Mouse (Mus musculus): Measurements from ENCODE around the gene Gad2.

Gad2 gene

DNA sequence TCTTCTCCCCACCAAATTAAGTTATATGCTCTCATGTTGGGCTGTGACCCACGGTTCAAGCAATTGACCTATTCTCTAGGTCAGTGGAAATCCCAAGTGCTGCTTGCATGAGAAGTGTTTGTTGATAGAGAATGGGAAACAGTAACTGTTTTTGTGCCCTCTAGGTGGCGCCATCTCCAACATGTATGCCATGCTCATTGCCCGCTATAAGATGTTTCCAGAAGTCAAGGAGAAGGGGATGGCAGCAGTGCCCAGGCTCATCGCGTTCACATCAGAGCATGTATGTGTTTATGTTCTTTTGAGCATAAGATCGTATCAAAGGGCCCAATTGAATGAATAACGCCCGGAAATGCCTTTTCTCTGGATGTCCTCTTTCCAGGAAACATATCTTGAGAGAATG is 12.8 kb downstream of the Gad2 start:
- in situ Hi-C loops (cut with MboI, MseI) = loop anchor here (5.0 to 25.0 kb wide), 2 partner anchors 88 to 228 kb away; no protein-coding TSS in a partner anchor

DNA sequence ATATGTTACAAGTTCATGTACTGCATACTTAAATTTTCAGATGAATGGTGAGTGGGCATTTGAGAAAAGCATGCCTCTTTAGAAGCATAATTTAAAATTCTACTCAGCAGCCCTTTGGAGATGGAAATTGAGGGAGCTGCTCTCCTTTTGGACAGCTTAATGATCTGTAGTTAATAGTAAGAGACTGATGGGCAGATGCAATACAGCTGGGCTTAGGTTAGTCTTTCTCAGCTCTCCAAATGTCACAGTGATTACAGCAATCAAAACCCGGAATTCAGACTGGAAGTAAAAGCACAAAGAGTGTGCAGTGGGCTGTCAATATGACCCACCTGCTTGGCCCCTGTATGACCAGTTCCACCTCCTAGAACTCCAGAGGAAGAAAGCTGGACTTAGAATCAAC is 24.1 kb downstream of the Gad2 start:
- in situ Hi-C loops (cut with MboI, MseI) = loop anchor here (25.0 kb wide), 1 partner anchor 216 kb away; no protein-coding TSS in a partner anchor

DNA sequence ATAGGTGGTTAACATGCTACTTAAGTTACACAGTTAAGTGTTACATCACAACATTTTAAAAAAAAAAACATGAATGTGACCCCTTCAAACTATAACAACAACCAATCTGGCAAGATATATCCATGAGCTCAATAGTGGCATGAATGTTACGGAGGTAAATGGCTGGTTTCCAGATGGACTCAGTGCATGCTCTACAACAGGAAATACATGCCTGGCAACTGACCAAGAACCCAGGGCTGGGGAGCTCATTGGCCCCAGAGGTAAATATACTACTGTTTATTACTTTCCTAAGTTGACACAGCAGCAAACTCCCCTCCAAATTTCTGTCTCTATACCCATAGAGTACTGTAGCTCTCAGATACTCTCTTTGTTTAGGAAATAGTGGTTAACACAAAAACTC is 26.4 kb downstream of the Gad2 start:
- in situ Hi-C loops (cut with MboI, MseI) = loop anchor here (25.0 kb wide), 1 partner anchor 214 kb away; no protein-coding TSS in a partner anchor

DNA sequence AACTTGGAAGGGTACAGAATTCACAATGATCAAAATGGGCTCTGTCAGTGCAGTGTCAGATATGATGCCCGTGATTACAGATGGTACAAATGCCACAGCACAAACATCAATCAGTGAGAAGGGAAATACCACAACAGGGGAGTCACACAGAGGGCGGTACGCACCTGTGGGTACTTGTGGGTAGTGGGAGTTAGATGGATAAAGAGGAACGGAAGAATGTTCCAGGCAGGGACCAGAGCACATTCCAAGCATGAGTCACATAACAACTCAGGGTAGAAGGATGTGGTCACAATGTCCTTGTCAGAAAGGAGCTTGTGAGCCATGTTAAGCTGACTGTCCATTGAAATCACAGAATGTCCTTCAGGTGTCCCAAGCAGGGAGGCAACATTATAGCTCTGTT is 29.8 kb downstream of the Gad2 start:
- in situ Hi-C loops (cut with MboI, MseI) = loop anchor here (10.0 kb wide), 1 partner anchor 57 kb away; no protein-coding TSS in a partner anchor

DNA sequence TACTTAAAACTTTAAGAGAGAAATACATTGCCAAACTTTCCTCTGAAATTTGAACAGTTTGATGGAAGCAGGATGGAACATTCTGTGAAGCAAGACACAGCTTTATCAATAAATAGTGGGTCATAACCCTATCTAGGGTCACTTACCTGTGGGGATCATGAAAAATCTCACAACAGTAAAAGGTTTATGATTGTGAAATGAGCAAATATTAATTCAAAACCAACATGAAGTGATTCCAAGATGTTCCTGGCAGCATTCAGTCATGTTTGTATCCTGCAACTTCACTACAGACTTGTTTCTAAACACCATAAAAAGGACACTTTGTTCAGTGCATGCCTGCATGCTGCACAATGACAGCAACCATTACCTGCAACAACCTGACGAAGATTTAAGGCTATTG is 41.7 kb downstream of the Gad2 start:
- in situ Hi-C loops (cut with MboI, MseI) = loop anchor here (10.0 kb wide), 1 partner anchor 1659 kb away; no protein-coding TSS in a partner anchor

DNA sequence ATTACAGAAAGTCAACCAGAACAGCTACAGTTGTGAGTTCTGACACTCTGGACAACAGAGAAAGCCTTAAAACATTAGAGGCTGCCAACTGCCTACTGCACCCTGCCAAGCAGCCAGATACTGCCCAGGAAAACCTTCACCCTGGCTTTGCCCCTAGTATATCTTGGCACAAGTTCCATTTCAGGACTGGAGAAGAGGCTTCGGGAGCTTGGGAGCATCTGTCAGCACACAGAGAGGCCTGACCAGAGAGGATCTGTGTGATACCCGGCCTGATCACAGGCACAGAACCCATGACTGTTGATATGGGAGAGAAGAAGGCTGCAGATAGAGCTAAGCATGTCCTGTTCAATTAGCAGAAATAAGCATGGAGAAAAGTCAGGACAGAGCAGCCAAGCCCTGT is 48.4 kb downstream of the Gad2 start:
- in situ Hi-C loops (cut with MboI, MseI) = no loop called here

DNA sequence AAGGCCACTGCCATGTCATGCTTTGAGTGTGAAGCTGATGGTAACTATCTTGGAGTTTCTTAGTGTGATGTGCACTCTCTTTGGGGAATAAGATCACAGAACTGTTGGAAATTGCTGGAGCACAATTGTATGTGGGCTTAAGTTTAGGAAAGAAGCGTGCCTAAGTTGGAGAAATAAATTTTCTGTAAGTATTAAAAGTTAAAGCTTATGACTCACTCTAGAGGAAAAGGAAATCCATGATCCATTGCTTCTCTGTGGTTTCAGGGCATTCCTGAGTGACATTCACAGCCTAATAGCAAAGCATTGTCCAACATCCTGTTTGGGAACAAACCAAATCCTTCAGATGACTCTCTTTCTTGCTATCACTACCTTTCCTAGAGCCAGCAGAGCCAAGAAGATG is 49.3 kb downstream of the Gad2 start:
- in situ Hi-C loops (cut with MboI, MseI) = no loop called here

DNA sequence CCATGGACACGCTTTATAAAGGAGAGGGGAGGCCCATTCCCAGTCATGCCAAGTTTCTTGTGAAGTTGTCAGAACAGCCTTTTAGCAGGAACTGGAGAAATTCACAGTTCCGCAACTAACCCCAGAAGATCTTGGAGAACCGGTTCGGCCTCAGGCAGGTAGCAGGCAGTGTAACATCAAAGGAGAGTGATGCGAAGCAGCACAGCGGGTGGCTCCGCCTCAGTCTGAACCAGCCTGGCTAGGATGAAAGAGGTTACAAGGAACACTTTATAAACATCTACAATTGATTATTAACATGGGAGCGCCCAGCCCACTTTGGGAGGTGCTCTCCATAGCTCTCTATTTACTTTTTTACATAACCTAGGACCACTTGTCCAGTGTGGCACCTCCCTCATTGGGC is 55.1 kb downstream of the Gad2 start:
- in situ Hi-C loops (cut with MboI, MseI) = no loop called here

DNA sequence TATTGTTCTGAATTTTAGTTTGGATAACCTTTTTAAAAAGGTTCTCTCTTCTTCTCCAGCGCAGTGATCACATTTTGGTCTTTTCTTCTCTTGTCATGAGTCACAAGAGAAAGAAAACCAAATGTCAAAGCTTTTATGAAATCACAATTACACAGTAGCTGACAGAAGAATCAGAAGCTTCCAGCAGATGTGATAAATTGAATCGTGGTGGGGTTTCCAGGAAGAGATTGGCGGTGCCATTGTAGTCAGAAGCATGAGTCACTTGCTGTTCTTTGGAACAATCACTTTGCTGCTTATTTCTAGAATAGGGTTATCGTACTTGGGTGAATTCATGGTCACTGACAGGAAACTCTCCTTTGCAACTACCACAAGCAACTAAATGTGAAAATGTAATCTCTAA is 57.9 kb downstream of the Gad2 start:
- in situ Hi-C loops (cut with MboI, MseI) = no loop called here

DNA sequence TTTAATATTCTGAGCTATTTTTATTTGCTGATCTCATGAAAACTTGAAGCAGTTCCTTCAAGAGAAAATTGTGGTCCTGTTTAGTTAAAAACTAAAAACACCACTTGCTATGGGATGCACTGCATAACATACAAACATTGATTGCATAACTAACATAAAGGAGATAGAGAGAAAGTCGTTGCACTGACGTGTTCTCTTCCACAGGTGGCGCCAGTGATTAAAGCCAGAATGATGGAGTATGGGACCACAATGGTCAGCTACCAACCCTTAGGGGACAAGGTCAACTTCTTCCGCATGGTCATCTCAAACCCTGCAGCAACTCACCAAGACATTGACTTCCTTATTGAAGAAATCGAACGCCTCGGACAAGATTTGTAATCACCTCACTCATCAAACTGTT is 68.0 kb downstream of the Gad2 start:
- in situ Hi-C loops (cut with MboI, MseI) = no loop called here

DNA sequence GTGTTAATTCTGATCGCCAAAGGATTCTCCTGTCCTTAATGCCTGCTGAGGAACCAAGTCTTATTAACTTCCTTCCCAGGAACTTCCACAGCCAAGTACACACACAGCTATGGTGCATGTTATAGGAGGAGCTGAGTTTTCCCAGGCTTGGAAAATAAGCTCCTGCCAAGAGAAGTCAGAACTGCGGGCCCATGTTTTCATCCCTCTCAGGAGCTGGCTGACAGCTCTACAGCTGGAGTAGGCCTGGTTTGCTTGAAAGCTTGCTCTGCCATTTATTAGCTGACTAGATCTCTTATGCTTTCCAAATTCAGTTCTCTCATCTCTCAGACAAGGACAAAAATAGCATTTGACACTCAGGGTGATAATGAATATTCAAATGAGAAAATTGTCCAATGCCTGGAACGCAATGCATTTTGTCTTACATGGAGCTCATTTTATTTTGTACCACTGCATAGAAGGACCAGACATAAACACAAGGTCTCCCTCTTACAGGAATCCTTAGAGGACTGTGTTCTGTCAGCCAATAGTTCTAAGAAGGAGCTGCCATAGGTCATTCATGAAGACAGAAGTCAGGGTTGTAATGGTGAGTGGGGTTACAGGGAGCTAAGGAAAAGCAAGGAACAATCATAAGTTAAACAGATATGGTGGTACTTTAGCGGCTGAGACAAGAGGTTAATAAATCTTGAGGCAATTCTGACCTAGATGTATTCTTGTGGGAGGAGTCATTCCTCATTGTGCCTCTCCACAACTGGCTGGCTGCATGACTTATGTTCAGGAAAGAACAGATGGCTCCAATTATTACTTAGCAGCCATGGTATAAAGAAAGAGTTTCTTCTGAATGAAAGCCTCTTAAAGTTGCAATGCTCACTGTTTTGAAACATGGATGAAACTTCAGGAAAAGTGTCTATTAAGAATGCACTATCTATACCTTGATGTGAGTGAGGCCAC is 83.0 kb downstream of the Gad2 start:
- in situ Hi-C loops (cut with MboI, MseI) = loop anchor here (5.0 kb wide), 1 partner anchor 288 kb away; no protein-coding TSS in a partner anchor

DNA sequence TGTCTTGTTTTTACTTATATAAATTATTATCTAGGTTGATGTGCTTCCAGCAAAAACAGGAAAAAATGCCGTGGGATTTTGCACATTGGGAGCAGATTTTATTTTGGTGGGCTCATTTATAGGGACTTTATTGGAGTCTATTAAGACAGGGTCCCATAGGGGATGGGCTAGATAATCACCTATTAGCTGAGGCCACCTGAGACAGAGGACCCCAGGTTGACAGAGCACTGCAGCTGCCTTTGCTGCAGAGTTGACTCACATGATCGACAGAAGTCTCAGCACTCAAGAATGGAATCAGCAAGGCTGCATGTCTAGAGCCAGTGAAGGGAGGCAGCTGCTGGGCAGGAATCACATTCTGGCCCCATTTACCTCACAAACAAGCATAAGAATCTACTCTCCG is 84.2 kb downstream of the Gad2 start:
- in situ Hi-C loops (cut with MboI, MseI) = no loop called here

DNA sequence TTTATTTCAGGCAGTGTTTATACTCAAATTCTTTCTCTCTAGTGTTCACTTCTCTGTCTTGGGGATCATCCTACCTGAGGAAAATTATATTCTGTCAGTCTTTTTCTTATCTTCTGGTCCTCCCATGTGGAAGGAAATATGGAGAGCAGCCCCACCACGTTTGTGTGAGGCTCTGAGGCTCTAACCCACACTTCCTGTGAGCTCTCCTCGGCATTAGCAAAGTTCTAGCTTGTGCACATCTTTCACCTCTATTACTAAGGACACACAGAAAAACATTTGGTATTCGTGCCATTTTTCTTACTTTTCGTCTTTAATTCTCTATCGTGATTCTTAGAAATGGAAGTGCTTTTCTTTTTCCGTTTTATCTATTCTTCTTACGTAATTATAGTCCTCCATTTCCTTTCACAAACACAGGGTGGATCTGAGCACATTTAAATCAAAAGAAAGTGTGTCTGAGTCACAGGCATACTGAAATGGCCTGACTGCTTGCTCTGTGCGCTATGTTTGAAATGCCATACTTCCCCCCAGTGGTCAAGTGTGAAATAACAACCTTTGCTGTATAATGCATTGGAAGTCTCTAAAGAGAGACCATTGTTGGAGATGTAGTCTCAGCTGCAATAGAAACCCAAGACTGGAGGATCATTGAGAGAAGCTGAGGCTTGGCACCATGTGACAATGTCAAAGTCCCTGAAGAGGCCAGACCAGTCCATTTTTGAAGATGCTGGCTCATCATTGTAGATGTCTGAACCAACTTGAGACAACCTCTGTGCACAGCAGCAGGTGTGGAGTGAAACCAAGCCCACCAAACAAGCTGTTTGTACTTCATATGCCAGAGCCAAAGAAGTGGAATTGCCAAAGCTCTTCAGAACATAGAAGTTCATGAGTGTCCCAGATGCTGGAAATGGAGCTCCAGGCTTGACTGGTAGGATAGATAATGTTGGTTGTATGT is 99.8 kb downstream of the Gad2 start:
- in situ Hi-C loops (cut with MboI, MseI) = loop anchor here (5.0 to 10.0 kb wide), 2 partner anchors 89 to 757 kb away; no protein-coding TSS in a partner anchor

DNA sequence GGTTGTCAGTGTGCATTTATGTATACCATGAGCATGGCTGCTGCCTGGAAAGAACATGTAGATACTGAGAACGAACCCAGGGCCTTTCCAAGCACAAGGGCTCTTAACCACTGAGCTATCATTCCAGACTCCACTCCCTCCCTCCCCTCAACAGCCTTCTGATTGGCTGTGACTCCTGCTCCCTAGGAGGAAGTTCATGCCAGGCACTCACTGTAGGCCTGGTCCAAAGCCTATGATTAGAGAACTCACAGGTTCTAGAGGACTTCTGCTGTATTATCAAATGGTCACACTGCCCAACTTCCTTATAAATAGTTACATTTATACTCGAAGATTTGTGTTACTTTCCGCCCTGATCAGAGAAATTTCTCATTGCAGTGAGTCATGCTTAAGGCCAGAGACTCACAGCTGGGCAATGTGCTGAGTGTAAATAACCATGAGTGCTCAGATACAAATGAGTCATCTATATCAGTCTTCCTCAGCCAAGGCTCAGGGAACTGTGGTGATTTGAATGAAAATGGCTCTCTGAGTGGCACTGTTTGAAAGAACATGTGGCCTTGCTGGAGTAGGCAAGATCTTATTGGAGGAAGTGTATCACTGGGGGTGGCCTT is 102.0 kb downstream of the Gad2 start:
- in situ Hi-C loops (cut with MboI, MseI) = loop anchor here (5.0 to 10.0 kb wide), 2 partner anchors 92 to 759 kb away; no protein-coding TSS in a partner anchor

DNA sequence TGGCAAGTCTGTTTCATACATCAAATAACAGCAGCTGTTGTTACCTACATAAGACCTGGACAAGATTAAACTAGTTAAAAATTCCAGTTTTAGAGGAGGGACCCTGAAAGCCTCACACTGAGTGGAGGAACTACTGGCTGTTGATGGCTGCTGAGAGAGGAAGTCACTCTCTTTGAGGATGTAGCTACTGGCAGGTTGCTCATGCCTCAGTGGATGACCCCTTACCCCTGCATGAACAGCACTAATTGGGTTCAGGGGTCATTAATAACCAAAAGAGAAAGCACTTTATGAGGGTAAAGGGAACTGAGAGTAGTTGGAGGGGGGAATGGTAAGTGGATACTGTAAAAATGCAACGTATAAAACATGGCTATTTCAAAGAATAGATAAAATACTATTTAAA is 105.1 kb downstream of the Gad2 start:
- in situ Hi-C loops (cut with MboI, MseI) = loop anchor here (10.0 kb wide), 1 partner anchor 762 kb away; no protein-coding TSS in a partner anchor

DNA sequence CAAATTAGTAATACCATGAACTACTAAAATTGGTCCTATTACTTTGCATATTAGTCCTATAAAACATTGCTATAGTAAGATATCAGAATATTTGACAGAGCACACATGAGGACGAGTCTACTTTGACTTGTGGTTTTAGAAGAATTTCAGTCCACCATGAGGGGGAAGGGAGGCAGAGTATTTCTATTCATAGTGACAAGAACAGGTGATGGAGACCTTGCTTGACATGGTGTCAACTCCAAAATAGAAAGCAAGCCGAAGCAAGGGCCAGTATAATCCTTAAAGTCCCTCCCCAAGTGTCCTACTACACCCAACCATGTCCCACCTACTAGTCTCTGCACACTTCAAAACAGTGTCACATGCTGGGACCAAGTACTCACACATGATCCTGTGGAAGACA is 114.1 kb downstream of the Gad2 start:
- in situ Hi-C loops (cut with MboI, MseI) = loop anchor here (5.0 kb wide), 1 partner anchor 594 kb away; no protein-coding TSS in a partner anchor

DNA sequence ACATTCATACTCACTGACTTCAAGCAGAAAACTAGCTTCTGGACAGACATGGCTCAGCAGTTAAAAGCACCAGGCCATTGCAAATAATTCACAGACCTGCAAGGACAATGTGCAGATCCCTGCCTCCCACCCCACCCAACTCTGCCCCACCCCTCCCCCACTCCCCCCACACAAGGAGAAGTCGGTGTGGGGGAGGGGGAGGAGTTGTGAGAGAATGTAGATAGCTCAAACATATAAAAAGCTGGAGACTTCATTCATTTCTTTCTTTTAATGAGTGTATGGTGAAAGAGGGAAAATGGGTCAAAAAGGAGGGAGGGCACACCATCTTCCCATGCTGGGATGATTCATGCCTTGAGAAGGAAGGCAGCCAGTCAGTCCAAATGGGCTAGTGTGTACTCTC is 117.4 kb downstream of the Gad2 start:
- in situ Hi-C loops (cut with MboI, MseI) = loop anchor here (5.0 kb wide), 1 partner anchor 597 kb away; no protein-coding TSS in a partner anchor

DNA sequence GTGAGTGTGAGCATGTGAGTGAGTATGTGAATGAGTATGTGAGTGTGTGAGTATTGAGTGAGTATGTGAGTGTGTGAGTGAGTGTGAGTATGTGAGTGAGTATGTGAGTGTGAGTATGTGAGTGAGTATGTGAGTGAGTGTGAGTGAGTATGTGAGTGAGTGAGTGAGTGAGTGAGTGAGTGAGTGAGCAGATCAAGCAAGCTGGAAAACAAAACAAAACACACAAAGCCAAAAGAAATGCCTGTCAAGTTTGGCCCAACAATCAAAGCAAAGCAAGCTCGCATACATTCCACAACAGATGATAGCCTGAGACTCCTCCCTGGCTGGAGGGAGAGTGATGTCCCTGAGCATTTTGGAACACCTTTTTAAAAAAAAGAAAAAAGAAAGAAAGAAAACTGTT is 118.4 kb downstream of the Gad2 start:
- in situ Hi-C loops (cut with MboI, MseI) = no loop called here

DNA sequence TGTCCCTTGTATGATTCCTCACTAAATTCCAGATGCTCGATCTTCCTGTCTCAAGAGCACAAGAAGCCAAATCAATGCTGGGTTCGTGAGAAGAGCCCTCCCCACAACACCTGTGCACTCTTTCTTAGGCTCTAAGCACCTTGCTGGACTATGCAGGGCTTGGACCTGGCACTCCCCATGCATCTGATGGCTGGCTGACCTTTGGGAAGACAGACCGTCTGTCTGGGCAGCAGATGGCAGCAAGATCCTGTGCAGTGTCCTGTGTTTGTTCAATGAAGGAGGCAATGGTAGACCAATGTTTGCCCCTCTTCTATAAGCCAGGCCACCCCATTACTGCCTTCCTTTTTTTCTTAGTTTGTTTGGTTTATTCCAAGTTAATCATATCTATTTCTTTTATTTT is 119.2 kb downstream of the Gad2 start:
- in situ Hi-C loops (cut with MboI, MseI) = no loop called here
